Mouse (Mus musculus) embryo, embryonic 11.5 days (tissue): Measurements from ENCODE around the gene Sytl1.

Experiments
- DNase-seq: peaks from one replicate; pipeline ENCODE4 v3.0.0-alpha.2; 2012; ENCODE audit warnings: low read depth, low spot score

The Sytl1 gene

GRCm38 (mm10) chr4:133247806-133248449 lies 15.0 kb downstream of the Sytl1 start:
- no peak for DNase-seq

GRCm38 (mm10) chr4:133247072-133247471 lies 15.8 kb downstream of the Sytl1 start:
- no peak for DNase-seq

GRCm38 (mm10) chr4:133244289-133244688 lies 18.6 kb downstream of the Sytl1 start:
- DNase-seq: no peak

GRCm38 (mm10) chr4:133243538-133243937 lies 19.4 kb downstream of the Sytl1 start:
- DNase-seq: no peak

GRCm38 (mm10) chr4:133242710-133243109 lies 20.2 kb downstream of the Sytl1 start:
- DNase-seq: no peak

GRCm38 (mm10) chr4:133241910-133242309 lies 21.0 kb downstream of the Sytl1 start:
- DNase-seq: no peak

GRCm38 (mm10) chr4:133240934-133241908 lies 21.7 kb downstream of the Sytl1 start:
- DNase-seq: peak; percentile 72

GRCm38 (mm10) chr4:133240490-133240921 lies 22.4 kb downstream of the Sytl1 start, which contains the start of gene Map3k6:
Map3k6 (plus strand) TSS chr4:133240818.
- no peak for DNase-seq

GRCm38 (mm10) chr4:133237911-133238310 lies 25.0 kb downstream of the Sytl1 start:
- DNase-seq: no peak

GRCm38 (mm10) chr4:133235415-133235814 lies 27.5 kb downstream of the Sytl1 start:
- no peak for DNase-seq

GRCm38 (mm10) chr4:133234771-133235170 lies 28.1 kb downstream of the Sytl1 start:
- DNase-seq: no peak

GRCm38 (mm10) chr4:133233285-133233976 lies 29.5 kb downstream of the Sytl1 start:
- no peak for DNase-seq

- no peak for DNase-seq
These were observed 33.3 kb downstream of the Sytl1 start for GRCm38 (mm10) chr4:133229582-133229981.

- DNase-seq: no peak
These were observed 35.3 kb downstream of the Sytl1 start for GRCm38 (mm10) chr4:133227636-133228035.

- no peak for DNase-seq
These were observed 36.8 kb downstream of the Sytl1 start for GRCm38 (mm10) chr4:133226073-133226472.

GRCm38 (mm10) chr4:133223875-133224274 lies 39.0 kb downstream of the Sytl1 start:
- DNase-seq: no peak

GRCm38 (mm10) chr4:133221701-133222100 lies 41.2 kb downstream of the Sytl1 start:
- DNase-seq: no peak

GRCm38 (mm10) chr4:133220656-133221055 lies 42.3 kb downstream of the Sytl1 start:
- DNase-seq: no peak

GRCm38 (mm10) chr4:133218745-133219144 lies 44.2 kb downstream of the Sytl1 start:
- no peak for DNase-seq

- peak; percentile 54 for DNase-seq
These were observed 45.3 kb downstream of the Sytl1 start for GRCm38 (mm10) chr4:133217641-133218040.

GRCm38 (mm10) chr4:133213661-133214060 lies 49.3 kb downstream of the Sytl1 start:
- no peak for DNase-seq

- no peak for DNase-seq
These were observed 49.7 kb downstream of the Sytl1 start for GRCm38 (mm10) chr4:133213268-133213590.
